Mouse (Mus musculus): ENCODE measurements at regions not wholly inside any gene's neighbourhood (a gene's known extent, or its start where the extent isn't known, plus 50 kb on each side); places are given as distances from the start of the nearest gene placed in this dataset.

- no peak for DNase-seq
- WGBS, result 82% methylated on average over 20 of the region's 20 CpGs
- Histone ChIP-seq H3K27ac (ENCODE audit: control insufficient read depth, insufficient read depth, low read length) (no peak overlapping the region), H3K27me3 (ENCODE audit: control insufficient read depth, insufficient read depth, low read length) (no peaks in the 10 kb centered on the region), H3K4me3 (ENCODE audit: control insufficient read depth, insufficient read depth, low read length) (no peak overlapping the region), H3K4me1 (replicated peaks; ENCODE audit: control insufficient read depth, insufficient read depth, low read length) (no peaks in the 10 kb centered on the region), H3K36me3 (ENCODE audit: control insufficient read depth, insufficient read depth, low read length) (no peaks in the 10 kb centered on the region)
- TF ChIP-seq POLR2A (IDR thresholded peaks at IDR 0.05; ENCODE audit: control insufficient read depth, extremely low read depth, insufficient read depth, low read length, poor library complexity) (no peak), CTCF (IDR thresholded peaks at IDR 0.05; ENCODE audit: borderline replicate concordance, control insufficient read depth, extremely low read depth, insufficient read depth, low read length, poor library complexity) (no peak)
Measured at GRCm38 (mm10) chr13:63627184-63627893, 53.9 kb upstream of the Ptch1 start.

GRCm38 (mm10) chr13:63627894-63628287 is 54.5 kb upstream of the Ptch1 start:
- Histone ChIP-seq H3K27ac (ENCODE audit: control insufficient read depth, insufficient read depth, low read length) (no peak overlapping the region), H3K4me1 (replicated peaks; ENCODE audit: control insufficient read depth, insufficient read depth, low read length) (no peaks in the 10 kb centered on the region), H3K4me3 (ENCODE audit: control insufficient read depth, insufficient read depth, low read length) (no peak overlapping the region), H3K27me3 (ENCODE audit: control insufficient read depth, insufficient read depth, low read length) (no peaks in the 10 kb centered on the region), H3K36me3 (ENCODE audit: control insufficient read depth, insufficient read depth, low read length) (no peaks in the 10 kb centered on the region)
- 98% methylated on average over 4 of the region's 4 CpGs for WGBS
- DNase-seq, result no peak
- TF ChIP-seq POLR2A (IDR thresholded peaks at IDR 0.05; ENCODE audit: control insufficient read depth, extremely low read depth, insufficient read depth, low read length, poor library complexity) (no peak), CTCF (IDR thresholded peaks at IDR 0.05; ENCODE audit: borderline replicate concordance, control insufficient read depth, extremely low read depth, insufficient read depth, low read length, poor library complexity) (no peak)

DNA sequence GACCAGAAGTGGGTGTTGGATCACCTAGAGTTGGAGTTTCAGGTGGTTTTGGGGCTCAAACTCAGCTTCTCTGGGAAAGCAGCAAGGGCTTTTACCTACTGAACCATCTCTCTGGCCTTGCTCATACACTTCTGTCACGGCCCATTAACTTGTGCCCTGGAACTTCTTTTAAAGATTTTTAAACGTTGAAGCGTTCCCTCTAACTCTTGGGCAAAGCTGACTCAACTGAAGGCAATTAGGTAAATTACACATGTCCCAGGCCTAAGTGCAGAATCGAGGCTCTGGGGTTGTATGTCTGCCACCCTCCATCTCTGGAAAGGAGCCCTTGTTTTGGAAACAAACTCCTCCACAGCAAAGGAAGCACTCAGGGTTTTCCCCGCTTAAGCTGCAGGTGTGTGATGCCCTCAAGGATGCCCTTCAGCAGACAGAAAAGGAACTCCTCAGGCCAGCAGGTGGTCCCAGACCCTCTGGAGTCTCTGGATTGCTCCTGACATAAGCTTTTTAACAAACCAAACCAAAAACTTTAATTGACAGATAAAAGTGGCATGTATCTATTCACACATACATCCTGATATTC is 58.5 kb upstream of the Ptch1 start:
- TF ChIP-seq CTCF (IDR thresholded peaks at IDR 0.05; ENCODE audit: borderline replicate concordance, control insufficient read depth, extremely low read depth, insufficient read depth, low read length, poor library complexity) (no peak), POLR2A (IDR thresholded peaks at IDR 0.05; ENCODE audit: control insufficient read depth, extremely low read depth, insufficient read depth, low read length, poor library complexity) (no peak)
- Histone ChIP-seq H3K36me3 (ENCODE audit: control insufficient read depth, insufficient read depth, low read length) (no peaks in the 10 kb centered on the region), H3K4me1 (replicated peaks; ENCODE audit: control insufficient read depth, insufficient read depth, low read length) (no peaks in the 10 kb centered on the region), H3K27ac (ENCODE audit: control insufficient read depth, insufficient read depth, low read length) (no peak overlapping the region), H3K4me3 (ENCODE audit: control insufficient read depth, insufficient read depth, low read length) (no peak overlapping the region), H3K27me3 (ENCODE audit: control insufficient read depth, insufficient read depth, low read length) (no peaks in the 10 kb centered on the region)
- 88% methylated on average over 5 of the region's 5 CpGs for WGBS
- no peak for DNase-seq

- H3K36me3 ChIP-seq (ENCODE audit: control insufficient read depth, insufficient read depth, low read length), result no peaks in the 10 kb centered on the region
- no peaks in the 10 kb centered on the region for H3K27me3 ChIP-seq (ENCODE audit: control insufficient read depth, insufficient read depth, low read length)
- no peak for DNase-seq
- H3K4me3 ChIP-seq (ENCODE audit: control insufficient read depth, insufficient read depth, low read length), result no peak overlapping the region
- H3K27ac ChIP-seq (ENCODE audit: control insufficient read depth, insufficient read depth, low read length), result no peak overlapping the region
- TF ChIP-seq POLR2A (IDR thresholded peaks at IDR 0.05; ENCODE audit: control insufficient read depth, extremely low read depth, insufficient read depth, low read length, poor library complexity) (no peak), CTCF (IDR thresholded peaks at IDR 0.05; ENCODE audit: borderline replicate concordance, control insufficient read depth, extremely low read depth, insufficient read depth, low read length, poor library complexity) (no peak)
- 86% methylated on average over 2 of the region's 2 CpGs for WGBS
- no peaks in the 10 kb centered on the region for H3K4me1 ChIP-seq (replicated peaks; ENCODE audit: control insufficient read depth, insufficient read depth, low read length)
Measured at GRCm38 (mm10) chr13:63634294-63634693, 60.9 kb upstream of the Ptch1 start.

DNA sequence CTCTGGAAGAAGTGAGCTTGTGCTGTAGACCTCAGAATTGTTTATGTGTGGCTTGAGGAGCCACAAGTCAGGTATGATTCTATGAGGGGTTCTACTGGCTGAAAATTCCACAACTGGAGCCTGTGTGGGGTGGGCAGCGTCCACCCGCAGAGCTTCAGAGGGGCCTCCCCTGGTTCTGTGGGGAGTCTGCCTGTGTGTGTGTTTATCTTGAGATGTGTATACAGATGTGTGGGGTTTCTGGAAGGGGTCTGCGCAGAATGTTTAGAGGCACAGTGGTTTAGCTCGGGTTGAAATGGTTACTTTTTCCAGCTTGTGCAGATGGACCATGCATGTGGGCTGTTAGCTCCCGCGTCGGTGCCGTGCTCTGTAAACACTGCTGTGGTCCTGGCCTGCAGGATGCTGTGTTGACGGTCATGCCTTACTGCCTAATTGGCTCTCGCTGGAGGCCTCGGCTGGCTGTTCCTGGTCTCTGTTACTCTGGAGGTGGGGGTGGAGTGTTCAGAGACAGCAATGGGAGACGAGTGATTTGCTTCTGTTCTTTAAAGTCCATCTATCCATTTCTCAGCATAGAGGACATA is 68.3 kb upstream of the Ptch1 start:
- no peak for DNase-seq
- Histone ChIP-seq H3K36me3 (ENCODE audit: control insufficient read depth, insufficient read depth, low read length) (no peaks in the 10 kb centered on the region), H3K4me3 (ENCODE audit: control insufficient read depth, insufficient read depth, low read length) (no peak overlapping the region), H3K4me1 (replicated peaks; ENCODE audit: control insufficient read depth, insufficient read depth, low read length) (no peaks in the 10 kb centered on the region), H3K27ac (ENCODE audit: control insufficient read depth, insufficient read depth, low read length) (no peak overlapping the region), H3K27me3 (ENCODE audit: control insufficient read depth, insufficient read depth, low read length) (no peaks in the 10 kb centered on the region)
- 90% methylated on average over 12 of the region's 12 CpGs for WGBS
- TF ChIP-seq POLR2A (IDR thresholded peaks at IDR 0.05; ENCODE audit: control insufficient read depth, extremely low read depth, insufficient read depth, low read length, poor library complexity) (no peak), CTCF (IDR thresholded peaks at IDR 0.05; ENCODE audit: borderline replicate concordance, control insufficient read depth, extremely low read depth, insufficient read depth, low read length, poor library complexity) (no peak)

DNA sequence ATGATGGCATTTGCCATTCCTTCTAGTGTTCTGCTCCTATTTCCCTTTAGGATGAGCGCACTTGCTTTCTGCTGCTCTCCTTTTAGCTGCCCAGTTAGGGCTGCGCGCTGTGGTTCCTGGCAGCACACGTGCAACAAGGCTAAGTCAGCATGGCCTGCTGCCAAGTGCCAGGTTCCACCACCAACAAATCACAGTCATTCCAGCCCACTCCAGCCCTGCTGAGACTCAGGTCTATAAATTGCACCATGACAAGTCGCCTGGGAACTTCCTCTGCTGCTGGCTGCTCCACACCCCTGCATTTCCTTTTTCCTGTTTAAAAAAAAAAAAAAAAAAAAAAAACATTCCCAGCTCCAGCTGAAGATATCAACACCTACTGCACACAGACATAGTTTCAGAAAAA is 69.2 kb upstream of the Ptch1 start:
- no peak overlapping the region for H3K4me3 ChIP-seq (ENCODE audit: control insufficient read depth, insufficient read depth, low read length)
- DNase-seq, result no peak
- H3K4me1 ChIP-seq (replicated peaks; ENCODE audit: control insufficient read depth, insufficient read depth, low read length), result no peaks in the 10 kb centered on the region
- TF ChIP-seq CTCF (IDR thresholded peaks at IDR 0.05; ENCODE audit: borderline replicate concordance, control insufficient read depth, extremely low read depth, insufficient read depth, low read length, poor library complexity), result no peak
- no peak for TF ChIP-seq POLR2A (IDR thresholded peaks at IDR 0.05; ENCODE audit: control insufficient read depth, extremely low read depth, insufficient read depth, low read length, poor library complexity)
- H3K27ac ChIP-seq (ENCODE audit: control insufficient read depth, insufficient read depth, low read length), result no peak overlapping the region
- H3K27me3 ChIP-seq (ENCODE audit: control insufficient read depth, insufficient read depth, low read length), result no peaks in the 10 kb centered on the region
- WGBS, result 15% methylated on average over 5 of the region's 5 CpGs
- H3K36me3 ChIP-seq (ENCODE audit: control insufficient read depth, insufficient read depth, low read length), result no peaks in the 10 kb centered on the region
